Mouse (Mus musculus) erythroblast, embryonic 14.5 days (primary cell): ENCODE data around the gene Plac1.

ENCODE experiments used
- GATA1 ChIP-seq: IDR thresholded peaks from 2 replicates; pipeline ENCODE4 v1.6.1; 2012; ENCODE audit warnings: low read length, inconsistent platforms, mixed read lengths
- TAL1 ChIP-seq: IDR thresholded peaks from 3 replicates; pipeline ENCODE4 v1.6.1; 2012; ENCODE audit warnings: low read length, inconsistent platforms, mixed read lengths

DNA sequence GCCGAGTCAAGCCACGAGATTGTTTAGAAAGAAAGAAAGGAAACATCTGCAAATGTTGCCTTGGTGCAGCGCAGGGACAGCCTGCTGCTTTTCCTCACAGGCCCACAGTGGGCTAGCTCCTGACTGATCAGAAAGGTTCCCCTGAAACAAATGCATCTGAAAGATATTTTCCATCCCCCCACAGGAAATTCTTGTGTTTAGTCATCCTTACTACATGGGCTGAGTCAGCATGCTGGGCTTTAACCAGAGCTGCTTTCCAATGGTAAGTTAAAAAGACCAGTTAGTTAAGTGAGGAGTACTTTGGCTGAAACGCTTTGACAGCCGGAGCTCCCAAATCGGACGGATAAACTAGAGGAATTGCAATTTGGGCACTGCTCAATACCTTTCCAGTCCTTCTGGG, 124.9 kb downstream of the Plac1 start:
- TF ChIP-seq TAL1 (no peak), GATA1 (no peak)
